Mouse (Mus musculus): ENCODE data around the gene Fam19a5.

- TF ChIP-seq CTCF (IDR thresholded peaks at IDR 0.05; ENCODE audit: extremely low read depth, insufficient read length, insufficient replicate concordance, low read depth, low read length): no peak
- TF ChIP-seq POLR2A (IDR thresholded peaks at IDR 0.05; ENCODE audit: low read depth, low read length): no peak
These were observed 62.6 kb downstream of the Fam19a5 start for GRCm38 (mm10) chr15:87606702-87607101.
